Comparison of ENCODE assay signal across 23 mouse cellular contexts in the genomic region with DNA sequence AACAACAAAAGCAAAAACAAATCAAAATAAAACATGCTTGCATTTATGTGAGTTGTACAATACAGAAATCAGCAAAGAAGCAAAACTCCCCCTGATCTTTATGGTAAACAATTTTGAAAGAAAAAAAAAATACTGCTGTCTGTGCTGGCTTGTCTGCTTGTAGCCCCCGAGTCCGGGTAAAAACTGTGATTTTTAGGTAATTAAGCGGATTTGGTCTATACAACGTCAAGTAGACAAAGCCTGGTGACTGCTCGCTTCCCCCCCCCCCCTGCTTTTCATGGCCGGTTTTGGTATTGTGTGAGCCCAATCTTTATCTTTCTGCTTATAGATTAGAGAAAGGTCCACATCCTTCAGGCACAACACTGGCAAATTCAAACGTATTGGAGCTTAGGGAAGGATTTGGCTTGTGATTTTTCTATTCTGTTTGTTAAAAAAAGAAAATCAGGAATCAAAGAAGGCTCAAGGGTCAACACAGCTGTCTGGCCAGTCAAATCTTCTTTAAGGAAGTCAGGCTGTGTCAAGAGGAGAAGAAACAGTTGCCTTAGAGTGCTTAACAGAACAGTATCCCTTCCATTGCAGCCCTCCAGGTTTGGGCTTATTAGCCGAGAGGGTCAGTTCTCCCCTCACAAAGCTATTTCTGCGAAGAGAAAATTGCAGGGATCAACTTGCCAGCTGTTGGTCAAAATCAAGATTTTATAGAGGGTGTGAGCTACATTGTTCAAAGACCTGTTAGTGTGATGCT. TPM values are rescaled to one million over a fixed set of nuclear protein-coding genes. Genes with fewer than 3 reads are reported as not detected.
DNase-seq lines count a peak whose midpoint lies in the region; ATAC-seq and TF ChIP-seq lines count a peak whose summit lies in the region.
"Had no signal": no experiment of that assay in that cellular context is flagged by ENCODE, and none has a peak within 500 bp of the region (broad histone marks: within the 10 kb centered on the region; RNA-seq: fewer than 3 reads in every experiment).

No protein-coding gene starts in this region.

- DNase-seq in embryonic facial prominence, embryonic 11.5 days (ENCODE audit: low spot score): peak; percentile 12
- no peak for DNase-seq in embryonic facial prominence, embryonic 10.5 days (ENCODE audit: low spot score)
- DNase-seq in hindbrain, embryonic 14.5 days (ENCODE audit: low spot score): no peak
- DNase-seq in hindbrain, postnatal 0 days (ENCODE audit: low spot score): no peak
- DNase-seq in layer of hippocampus, postnatal 25 days (ENCODE audit: extremely low spot score in 1 of 2, low spot score in 1 of 2): no peak
- DNase-seq: adrenal gland, postnatal 14 days; cerebellum, adult 11-12 months; cerebellum, adult 9-10 months; cerebellum, postnatal 25 days; gastrocnemius, postnatal 14 days; heart, postnatal 36 days had no signal

- TF ChIP-seq CTCF in hindbrain, postnatal 0 days (IDR thresholded peaks at IDR 0.05; ENCODE audit: low read depth): no peak

- peaks cover 56% of the 10 kb centered on the region for H3K27me3 ChIP-seq in embryonic facial prominence, embryonic 11.5 days (ENCODE audit: control insufficient read depth, insufficient read depth, low read length)
- peaks cover 99% of the 10 kb centered on the region for H3K27me3 ChIP-seq in embryonic facial prominence, embryonic 10.5 days (replicated peaks; ENCODE audit: low read depth, poor library complexity, severe bottlenecking)
- H3K27me3 ChIP-seq in hindbrain, embryonic 14.5 days (ENCODE audit: control insufficient read depth, insufficient read depth, low read length): peaks cover 88% of the 10 kb centered on the region
- H3K27me3 ChIP-seq in hindbrain, embryonic 16.5 days (replicated peaks; ENCODE audit: control insufficient read depth, insufficient read depth, low read length): peaks cover 35% of the 10 kb centered on the region
- H3K27me3 ChIP-seq in hindbrain, postnatal 0 days (ENCODE audit: insufficient read depth, low read length): peaks cover 64% of the 10 kb centered on the region
- H3K27me3 ChIP-seq in midbrain, embryonic 13.5 days: peaks cover 91% of the 10 kb centered on the region
- H3K27me3 ChIP-seq: CH12.LX had no signal

- H3K4me1 ChIP-seq in embryonic facial prominence, embryonic 11.5 days (ENCODE audit: control insufficient read depth, insufficient read depth, low read length): no peaks in the 10 kb centered on the region; the same call in 1 of the 2 replicates
- H3K4me1 ChIP-seq in embryonic facial prominence, embryonic 10.5 days: peaks cover 23% of the 10 kb centered on the region
- peaks cover 6% of the 10 kb centered on the region for H3K4me1 ChIP-seq in hindbrain, embryonic 14.5 days (replicated peaks; ENCODE audit: control insufficient read depth, insufficient read depth, low read length)
- peaks cover 12% of the 10 kb centered on the region for H3K4me1 ChIP-seq in hindbrain, embryonic 16.5 days (ENCODE audit: control insufficient read depth, insufficient read depth, low read depth, low read length)
- peaks cover 4% of the 10 kb centered on the region; the same call in 1 of the 2 replicates for H3K4me1 ChIP-seq in hindbrain, postnatal 0 days (ENCODE audit: insufficient read depth, low read length)
- peaks cover 26% of the 10 kb centered on the region for H3K4me1 ChIP-seq in midbrain, embryonic 13.5 days (replicated peaks)

- H3K9ac ChIP-seq in embryonic facial prominence, embryonic 11.5 days (replicated peaks; ENCODE audit: low read length): no peak overlapping the region
- H3K9ac ChIP-seq in hindbrain, embryonic 14.5 days: no peak overlapping the region
- no peak overlapping the region for H3K9ac ChIP-seq in hindbrain, embryonic 16.5 days (ENCODE audit: low read depth, low read length)
- H3K9ac ChIP-seq in hindbrain, postnatal 0 days (replicated peaks; ENCODE audit: low read length): no peak overlapping the region
- H3K9ac ChIP-seq in midbrain, embryonic 13.5 days (replicated peaks): peak overlapping the region; percentile 23; the same call in 1 of the 2 replicates
- H3K9ac ChIP-seq: forebrain, embryonic 13.5 days; forebrain, postnatal 0 days; heart, embryonic 13.5 days; intestine, embryonic 15.5 days had no signal

- 3% methylated on average over 9 of the region's 9 CpGs for WGBS in embryonic facial prominence, embryonic 11.5 days
- 1% methylated on average over 9 of the region's 9 CpGs for WGBS in embryonic facial prominence, embryonic 10.5 days
- WGBS in hindbrain, embryonic 14.5 days: 1% methylated on average over 9 of the region's 9 CpGs
- 3% methylated on average over 9 of the region's 9 CpGs for WGBS in hindbrain, embryonic 16.5 days
- 9% methylated on average over 9 of the region's 9 CpGs for WGBS in hindbrain, postnatal 0 days
- WGBS in midbrain, embryonic 13.5 days: 1% methylated on average over 9 of the region's 9 CpGs

- H3K4me2 ChIP-seq in embryonic facial prominence, embryonic 11.5 days (ENCODE audit: low read depth, low read length): no peak overlapping the region
- peak overlapping the region; percentile 13; the same call in 1 of the 2 replicates for H3K4me2 ChIP-seq in hindbrain, embryonic 14.5 days (replicated peaks)
- H3K4me2 ChIP-seq in hindbrain, embryonic 16.5 days (ENCODE audit: low read length): no peak overlapping the region
- 0 out of 2 replicates have a peak overlapping the region, but pooled peaks have one; percentile 47 for H3K4me2 ChIP-seq in hindbrain, postnatal 0 days (ENCODE audit: low read depth, low read length)
- H3K4me2 ChIP-seq in midbrain, embryonic 13.5 days (replicated peaks): peak overlapping the region; percentile 40; the same call in 1 of the 2 replicates
- H3K4me2 ChIP-seq: forebrain, embryonic 13.5 days; heart, embryonic 13.5 days; intestine, embryonic 15.5 days had no signal

- no peak overlapping the region for H3K27ac ChIP-seq in embryonic facial prominence, embryonic 11.5 days (replicated peaks; ENCODE audit: low read depth, low read length)
- no peak overlapping the region for H3K27ac ChIP-seq in embryonic facial prominence, embryonic 10.5 days (replicated peaks)
- H3K27ac ChIP-seq in hindbrain, embryonic 14.5 days: no peak overlapping the region; the same call in 1 of the 2 replicates
- H3K27ac ChIP-seq in hindbrain, embryonic 16.5 days (ENCODE audit: low read depth, low read length): no peak overlapping the region
- H3K27ac ChIP-seq in hindbrain, postnatal 0 days: no peak overlapping the region
- peak overlapping the region; percentile 35 for H3K27ac ChIP-seq in midbrain, embryonic 13.5 days
- H3K27ac ChIP-seq: forebrain, embryonic 13.5 days; heart, embryonic 13.5 days; intestine, embryonic 15.5 days had no signal

- H3K4me3 ChIP-seq in embryonic facial prominence, embryonic 11.5 days (ENCODE audit: low read depth, low read length): no peak overlapping the region
- no peak overlapping the region for H3K4me3 ChIP-seq in embryonic facial prominence, embryonic 10.5 days
- H3K4me3 ChIP-seq in hindbrain, embryonic 14.5 days (replicated peaks; ENCODE audit: low read length): no peak overlapping the region
- H3K4me3 ChIP-seq in hindbrain, embryonic 16.5 days (ENCODE audit: low read length): no peak overlapping the region
- no peak overlapping the region for H3K4me3 ChIP-seq in hindbrain, postnatal 0 days (ENCODE audit: low read length)
- H3K4me3 ChIP-seq in midbrain, embryonic 13.5 days (replicated peaks): peak overlapping the region; percentile 6
- H3K4me3 ChIP-seq: heart, embryonic 13.5 days; intestine, embryonic 15.5 days had no signal

- no peaks in the 10 kb centered on the region for H3K36me3 ChIP-seq in embryonic facial prominence, embryonic 11.5 days (replicated peaks; ENCODE audit: control insufficient read depth, insufficient read depth, low read depth, low read length)
- H3K36me3 ChIP-seq in embryonic facial prominence, embryonic 10.5 days (replicated peaks): no peaks in the 10 kb centered on the region
- H3K36me3 ChIP-seq in hindbrain, embryonic 14.5 days (replicated peaks; ENCODE audit: control insufficient read depth, insufficient read depth): no peaks in the 10 kb centered on the region
- H3K36me3 ChIP-seq in hindbrain, embryonic 16.5 days (ENCODE audit: control insufficient read depth, insufficient read depth, low read length): no peaks in the 10 kb centered on the region
- no peaks in the 10 kb centered on the region for H3K36me3 ChIP-seq in hindbrain, postnatal 0 days (ENCODE audit: insufficient read depth, low read length)
- H3K36me3 ChIP-seq in midbrain, embryonic 13.5 days: no peaks in the 10 kb centered on the region
- H3K36me3 ChIP-seq: heart, embryonic 13.5 days; intestine, embryonic 15.5 days had no signal

- ATAC-seq in embryonic facial prominence, embryonic 11.5 days (replicated peaks; ENCODE audit: insufficient number of reproducible peaks, low FRiP score, low TSS enrichment, low read depth): no peak
- ATAC-seq in hindbrain, embryonic 14.5 days (ENCODE audit: low FRiP score): no peak
- no peak for ATAC-seq in hindbrain, embryonic 16.5 days
- no peak for ATAC-seq in hindbrain, postnatal 0 days
- ATAC-seq in midbrain, embryonic 13.5 days: no peak
- ATAC-seq: activated CD4-positive, CD25-positive, alpha-beta regulatory T cell, adult 4 months; forebrain, embryonic 13.5 days; forebrain, postnatal 0 days; intestine, embryonic 15.5 days; Patski had no signal

- no peaks in the 10 kb centered on the region for H3K9me3 ChIP-seq in embryonic facial prominence, embryonic 11.5 days (replicated peaks; ENCODE audit: control insufficient read depth, low read length)
- H3K9me3 ChIP-seq in embryonic facial prominence, embryonic 10.5 days: no peaks in the 10 kb centered on the region
- H3K9me3 ChIP-seq in hindbrain, embryonic 14.5 days (ENCODE audit: control insufficient read depth, low read length): no peaks in the 10 kb centered on the region
- no peaks in the 10 kb centered on the region for H3K9me3 ChIP-seq in hindbrain, embryonic 16.5 days (ENCODE audit: control insufficient read depth, low read length)
- H3K9me3 ChIP-seq in hindbrain, postnatal 0 days (ENCODE audit: low read length): no peaks in the 10 kb centered on the region
- no peaks in the 10 kb centered on the region for H3K9me3 ChIP-seq in midbrain, embryonic 13.5 days
- H3K9me3 ChIP-seq: forebrain, embryonic 13.5 days; heart, embryonic 13.5 days; intestine, embryonic 15.5 days had no signal

RNA-seq across cellular contexts. Expression of a gene that starts 4.6 kb away (rescaled TPM):
- 2.6 and 2.9 TPM in 2 replicates for polyA plus RNA-seq in embryonic facial prominence, embryonic 11.5 days (2014; fragmentation: Nextera tagmentation; extraction: Ambion mirVana)
- 2.6 and 4.9 TPM in 2 replicates for polyA plus RNA-seq in embryonic facial prominence, embryonic 10.5 days (2016; fragmentation: Nextera tagmentation; extraction: Ambion mirVana)
- 3.3 and 4.7 TPM in 2 replicates for polyA plus RNA-seq in hindbrain, embryonic 14.5 days (2014; fragmentation: Nextera tagmentation; extraction: Ambion mirVana)
- 7.0 and 7.1 TPM in 2 replicates for polyA plus RNA-seq in hindbrain, embryonic 16.5 days (2015; fragmentation: Nextera tagmentation; extraction: Ambion mirVana)
- 7.8 and 12.5 TPM in 2 replicates for total RNA-seq in hindbrain, postnatal 0 days (2014; rRNA removed)
- 4.9 and 5.7 TPM in 2 replicates for polyA plus RNA-seq in hindbrain, postnatal 0 days (2015; fragmentation: Nextera tagmentation; extraction: Ambion mirVana)
- polyA plus RNA-seq in midbrain, embryonic 13.5 days (2015; fragmentation: Nextera tagmentation; extraction: Ambion mirVana): 15.0 and 19.6 TPM in 2 replicates
- under 1 TPM; 0.07 to 0.09 TPM for total RNA-seq in layer of hippocampus, postnatal 25 days (2021)
- total RNA-seq: adrenal gland, adult 18-20 months; adrenal gland, postnatal 14 days; CH12.LX; heart, adult 8-10 months; heart, postnatal 36 days had no signal
- polyA plus RNA-seq: activated CD4-positive, CD25-positive, alpha-beta regulatory T cell, adult 4 months; heart, postnatal 0 days had no signal

Comparison
In these comparisons a context has a peak if more than half of its experiments do, and no peak if none do; other contexts are left out.
1. H3K4me2 ChIP-seq: peak in hindbrain, embryonic 14.5 days (single experiment), hindbrain, postnatal 0 days (single experiment) and midbrain, embryonic 13.5 days (single experiment); none in embryonic facial prominence, embryonic 11.5 days (single experiment) and hindbrain, embryonic 16.5 days (single experiment).